Mouse (Mus musculus): ENCODE measurements at regions not wholly inside any gene's neighbourhood (a gene's known extent, or its start where the extent isn't known, plus 50 kb on each side); places are given as distances from the start of the nearest gene placed in this dataset.

DNA sequence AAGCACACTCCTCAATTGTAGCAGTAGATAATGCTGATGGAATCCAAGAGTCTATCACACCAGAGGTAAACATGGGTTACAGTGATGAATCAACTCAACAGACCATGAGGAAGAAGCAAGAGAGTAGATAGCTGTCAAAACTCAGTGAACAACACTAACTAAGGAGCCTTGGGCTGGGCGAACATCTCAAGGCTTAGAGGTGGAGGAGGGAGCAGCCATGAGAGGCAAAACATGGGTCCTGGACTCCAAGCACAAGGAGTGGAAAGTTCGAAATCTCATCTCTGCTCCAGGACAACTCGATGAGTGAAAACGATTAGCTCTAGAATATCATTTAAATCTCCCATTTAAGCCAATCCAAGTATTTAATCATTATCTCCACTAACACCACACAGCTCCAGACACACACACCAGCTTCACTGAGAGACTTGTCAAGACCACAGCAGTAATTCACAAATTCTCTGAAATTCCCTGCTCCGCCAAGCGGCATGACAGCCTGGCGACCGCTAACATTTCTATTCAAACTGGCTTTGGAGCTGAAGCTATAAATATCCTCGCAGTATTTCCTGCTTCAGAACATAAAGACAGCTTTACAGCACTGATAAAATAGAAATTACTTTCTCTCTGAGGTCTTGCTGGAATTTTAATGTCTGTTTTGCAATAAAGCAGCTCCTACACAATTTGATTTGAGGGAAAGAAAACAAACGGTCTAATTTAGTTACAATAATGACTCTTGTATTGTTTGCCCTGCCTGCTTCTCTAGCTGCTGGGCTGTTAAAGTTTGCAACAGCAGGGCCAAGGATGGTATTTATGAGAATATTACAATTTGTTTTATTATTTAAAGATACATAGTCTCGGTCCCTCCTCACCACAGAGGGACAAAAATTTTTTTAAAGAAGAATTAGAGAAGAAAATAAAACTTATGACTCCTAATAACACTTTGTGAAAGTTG, 469.3 kb upstream of the Plxna2 start:
- Histone ChIP-seq H3K9me3 (ENCODE audit: control insufficient read depth, low read length) (no peaks in the 10 kb centered on the region), H3K27ac (ENCODE audit: low read length) (peak overlapping the region; percentile 73), H3K27me3 (ENCODE audit: control insufficient read depth, insufficient read depth, low read depth, low read length) (no peaks in the 10 kb centered on the region), H3K9ac (ENCODE audit: low read length) (no peak overlapping the region), H3K4me3 (ENCODE audit: low read length) (no peak overlapping the region), H3K4me1 (replicated peaks; ENCODE audit: control insufficient read depth, insufficient read depth, low read length) (no peaks in the 10 kb centered on the region), H3K36me3 (ENCODE audit: control insufficient read depth, insufficient read depth, low read length) (no peaks in the 10 kb centered on the region), H3K4me2 (ENCODE audit: low read depth, low read length) (no peak overlapping the region)
- 45% methylated on average over 11 of the region's 11 CpGs for WGBS
- ATAC-seq (ENCODE audit: low read depth): peak; percentile 81

DNA sequence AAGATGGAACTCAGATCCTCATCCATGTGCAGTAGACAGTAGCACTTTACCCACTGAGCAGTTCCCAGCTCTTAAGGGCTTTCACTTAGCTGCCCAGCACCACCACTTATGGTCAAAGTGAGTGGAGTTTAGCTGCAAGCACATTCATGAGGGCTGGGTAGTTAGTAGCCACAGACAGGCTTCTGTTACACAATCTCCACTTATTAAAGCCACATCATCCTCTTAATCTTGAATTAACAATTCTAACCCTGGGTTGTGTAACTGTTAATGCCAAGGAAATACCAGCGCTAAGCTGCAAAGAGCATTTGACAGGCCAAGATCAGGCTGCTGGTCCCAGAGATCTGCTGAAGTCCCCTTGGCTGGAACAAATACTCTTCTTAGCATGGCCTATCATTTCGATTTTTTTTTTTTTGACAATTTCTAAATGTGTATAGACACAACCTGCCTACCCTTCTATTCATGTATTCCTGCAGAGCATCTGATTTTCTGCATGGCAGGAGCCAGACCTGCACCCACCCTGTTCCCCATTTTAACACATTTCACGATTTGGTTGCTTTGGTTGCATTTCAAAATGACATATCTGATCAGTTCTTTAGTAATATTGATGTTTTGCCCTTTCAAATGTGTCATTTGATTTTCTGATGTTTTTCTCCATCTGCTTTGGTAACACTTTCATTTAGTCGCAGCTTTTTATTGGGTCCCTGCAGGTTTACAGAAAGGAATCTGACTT, 500.2 kb upstream of the Plxna2 start:
- Histone ChIP-seq H3K9me3 (ENCODE audit: control insufficient read depth, low read length) (no peaks in the 10 kb centered on the region), H3K4me3 (ENCODE audit: low read length) (no peak overlapping the region), H3K4me2 (ENCODE audit: low read depth, low read length) (no peak overlapping the region), H3K4me1 (replicated peaks; ENCODE audit: control insufficient read depth, insufficient read depth, low read length) (no peaks in the 10 kb centered on the region), H3K27me3 (ENCODE audit: control insufficient read depth, insufficient read depth, low read depth, low read length) (no peaks in the 10 kb centered on the region), H3K36me3 (ENCODE audit: control insufficient read depth, insufficient read depth, low read length) (no peaks in the 10 kb centered on the region), H3K27ac (ENCODE audit: low read length) (no peak overlapping the region), H3K9ac (ENCODE audit: low read length) (no peak overlapping the region)
- 75% methylated on average over 4 of the region's 4 CpGs for WGBS
- no peak for ATAC-seq (ENCODE audit: low read depth)

DNA sequence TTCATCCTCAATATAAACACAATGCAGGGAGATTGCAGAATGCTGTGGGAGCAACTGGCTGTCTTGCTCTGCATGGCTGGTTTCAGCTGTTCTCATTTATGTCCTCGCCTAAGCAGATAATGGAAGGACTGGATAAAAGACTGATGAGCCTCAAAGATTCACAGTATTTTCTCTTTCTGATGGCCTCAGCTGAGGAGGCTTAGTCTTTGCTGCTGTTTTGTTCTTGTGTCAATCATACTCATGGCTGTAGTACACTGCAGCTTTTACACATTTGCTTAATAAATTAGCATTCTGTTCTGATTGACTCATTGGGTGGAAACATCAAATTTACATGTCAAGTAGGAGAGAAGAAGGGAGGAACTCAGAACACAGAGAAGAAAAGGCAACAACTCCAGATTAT, 503.6 kb upstream of the Plxna2 start:
- Histone ChIP-seq H3K36me3 (ENCODE audit: control insufficient read depth, insufficient read depth, low read length) (no peaks in the 10 kb centered on the region), H3K4me3 (ENCODE audit: low read length) (no peak overlapping the region), H3K4me1 (replicated peaks; ENCODE audit: control insufficient read depth, insufficient read depth, low read length) (no peaks in the 10 kb centered on the region), H3K27me3 (ENCODE audit: control insufficient read depth, insufficient read depth, low read depth, low read length) (no peaks in the 10 kb centered on the region), H3K9ac (ENCODE audit: low read length) (no peak overlapping the region), H3K27ac (ENCODE audit: low read length) (no peak overlapping the region), H3K9me3 (ENCODE audit: control insufficient read depth, low read length) (no peaks in the 10 kb centered on the region), H3K4me2 (ENCODE audit: low read depth, low read length) (no peak overlapping the region)
- 55% methylated on average over 1 of the region's 1 CpGs for WGBS
- no peak for ATAC-seq (ENCODE audit: low read depth)

DNA sequence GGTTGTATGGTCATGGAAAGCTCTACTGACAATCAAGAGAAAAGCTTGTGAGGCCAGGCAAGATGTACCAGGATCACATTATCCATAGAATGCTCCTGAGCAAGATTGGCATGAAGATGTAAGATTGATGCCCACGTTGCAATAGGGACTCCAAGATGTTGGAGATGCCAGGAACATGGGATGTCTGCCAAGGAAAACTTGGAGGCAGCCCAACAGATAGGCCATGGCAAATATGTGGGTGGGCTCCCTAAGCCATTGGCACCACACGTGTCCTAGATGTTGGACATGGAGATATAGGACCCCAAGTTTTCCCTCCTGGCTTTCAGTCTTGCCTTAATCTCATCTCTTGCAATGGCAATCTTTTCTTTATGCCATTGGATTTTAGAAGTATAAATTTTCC, 506.1 kb upstream of the Plxna2 start:
- Histone ChIP-seq H3K9ac (ENCODE audit: low read length) (no peak overlapping the region), H3K4me1 (replicated peaks; ENCODE audit: control insufficient read depth, insufficient read depth, low read length) (no peaks in the 10 kb centered on the region), H3K4me2 (ENCODE audit: low read depth, low read length) (no peak overlapping the region), H3K36me3 (ENCODE audit: control insufficient read depth, insufficient read depth, low read length) (no peaks in the 10 kb centered on the region), H3K4me3 (ENCODE audit: low read length) (no peak overlapping the region), H3K27ac (ENCODE audit: low read length) (no peak overlapping the region), H3K27me3 (ENCODE audit: control insufficient read depth, insufficient read depth, low read depth, low read length) (no peaks in the 10 kb centered on the region), H3K9me3 (ENCODE audit: control insufficient read depth, low read length) (no peaks in the 10 kb centered on the region)
- WGBS: 71% methylated on average over 2 of the region's 2 CpGs
- no peak for ATAC-seq (ENCODE audit: low read depth)

DNA sequence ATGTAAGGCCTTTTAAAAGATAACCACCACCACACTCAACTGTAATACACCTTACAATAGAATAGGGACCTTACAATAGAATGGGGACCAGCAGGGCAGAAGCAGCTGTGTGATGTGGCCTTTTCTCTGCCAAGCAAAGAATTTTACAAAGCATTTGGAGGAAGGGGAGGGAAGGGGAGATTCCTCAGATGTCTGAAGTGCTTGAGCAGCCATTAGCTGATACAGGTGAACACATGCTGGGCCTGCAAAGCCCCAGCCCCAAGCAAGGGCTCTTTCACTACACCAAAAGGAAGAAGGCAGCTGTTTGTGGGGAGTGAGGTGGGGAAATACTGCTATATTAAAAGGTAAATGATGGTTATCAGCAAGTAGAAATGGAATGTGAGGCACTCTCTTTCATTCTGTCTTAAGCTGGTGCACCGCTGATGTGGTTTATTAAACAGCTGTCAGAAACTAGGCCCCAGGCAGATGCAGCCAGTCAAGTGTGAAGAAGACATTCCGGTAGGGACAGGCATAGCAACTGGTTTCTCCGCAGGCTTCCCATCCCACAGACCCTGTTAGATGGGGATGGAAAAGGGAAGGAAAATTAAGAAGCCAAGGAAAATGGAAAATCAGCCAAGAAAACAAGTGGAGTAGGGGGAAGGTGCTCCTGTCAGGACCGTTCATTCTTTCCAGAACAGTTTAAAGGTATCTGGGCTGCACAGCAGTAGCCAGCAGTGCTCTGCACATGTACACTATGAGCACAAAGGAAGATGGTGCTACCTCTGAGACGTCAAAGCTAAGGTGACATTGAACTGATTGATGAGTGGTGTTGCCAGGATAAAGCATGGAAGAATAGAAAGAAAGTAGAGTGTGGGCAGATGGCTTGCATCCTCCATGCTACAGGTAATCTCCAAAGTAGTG, 508.6 kb upstream of the Plxna2 start:
- Histone ChIP-seq H3K27ac (ENCODE audit: low read length) (no peak overlapping the region), H3K9ac (ENCODE audit: low read length) (no peak overlapping the region), H3K27me3 (ENCODE audit: control insufficient read depth, insufficient read depth, low read depth, low read length) (no peaks in the 10 kb centered on the region), H3K9me3 (ENCODE audit: control insufficient read depth, low read length) (no peaks in the 10 kb centered on the region), H3K4me2 (ENCODE audit: low read depth, low read length) (no peak overlapping the region), H3K4me1 (replicated peaks; ENCODE audit: control insufficient read depth, insufficient read depth, low read length) (no peaks in the 10 kb centered on the region), H3K36me3 (ENCODE audit: control insufficient read depth, insufficient read depth, low read length) (no peaks in the 10 kb centered on the region), H3K4me3 (ENCODE audit: low read length) (no peak overlapping the region)
- ATAC-seq (ENCODE audit: low read depth): no peak
- WGBS: 49% methylated on average over 5 of the region's 5 CpGs

DNA sequence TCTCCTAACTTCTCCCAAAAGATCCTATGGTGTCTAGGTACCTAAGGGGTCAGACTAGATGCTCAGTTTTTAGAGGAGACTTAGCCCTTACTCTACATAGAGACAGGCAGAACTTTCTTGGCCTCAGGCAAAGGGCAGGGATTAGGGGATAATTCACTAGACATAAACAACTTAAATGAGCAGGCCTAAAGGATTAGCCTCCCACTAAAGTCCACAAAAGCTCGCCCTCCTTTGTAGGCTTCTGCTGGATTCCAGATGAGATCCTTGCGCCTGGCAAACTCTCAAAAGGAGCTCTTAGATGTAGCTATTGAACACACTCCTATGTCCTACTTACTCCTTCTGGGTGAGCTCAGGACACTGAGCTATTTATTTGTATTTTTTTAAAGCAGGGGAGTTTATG, 509.9 kb upstream of the Plxna2 start:
- Histone ChIP-seq H3K27ac (ENCODE audit: low read length) (no peak overlapping the region), H3K36me3 (ENCODE audit: control insufficient read depth, insufficient read depth, low read length) (no peaks in the 10 kb centered on the region), H3K27me3 (ENCODE audit: control insufficient read depth, insufficient read depth, low read depth, low read length) (no peaks in the 10 kb centered on the region), H3K9me3 (ENCODE audit: control insufficient read depth, low read length) (no peaks in the 10 kb centered on the region), H3K9ac (ENCODE audit: low read length) (no peak overlapping the region), H3K4me2 (ENCODE audit: low read depth, low read length) (no peak overlapping the region), H3K4me1 (replicated peaks; ENCODE audit: control insufficient read depth, insufficient read depth, low read length) (no peaks in the 10 kb centered on the region), H3K4me3 (ENCODE audit: low read length) (no peak overlapping the region)
- ATAC-seq (ENCODE audit: low read depth): no peak
- WGBS: 58% methylated on average over 2 of the region's 2 CpGs

DNA sequence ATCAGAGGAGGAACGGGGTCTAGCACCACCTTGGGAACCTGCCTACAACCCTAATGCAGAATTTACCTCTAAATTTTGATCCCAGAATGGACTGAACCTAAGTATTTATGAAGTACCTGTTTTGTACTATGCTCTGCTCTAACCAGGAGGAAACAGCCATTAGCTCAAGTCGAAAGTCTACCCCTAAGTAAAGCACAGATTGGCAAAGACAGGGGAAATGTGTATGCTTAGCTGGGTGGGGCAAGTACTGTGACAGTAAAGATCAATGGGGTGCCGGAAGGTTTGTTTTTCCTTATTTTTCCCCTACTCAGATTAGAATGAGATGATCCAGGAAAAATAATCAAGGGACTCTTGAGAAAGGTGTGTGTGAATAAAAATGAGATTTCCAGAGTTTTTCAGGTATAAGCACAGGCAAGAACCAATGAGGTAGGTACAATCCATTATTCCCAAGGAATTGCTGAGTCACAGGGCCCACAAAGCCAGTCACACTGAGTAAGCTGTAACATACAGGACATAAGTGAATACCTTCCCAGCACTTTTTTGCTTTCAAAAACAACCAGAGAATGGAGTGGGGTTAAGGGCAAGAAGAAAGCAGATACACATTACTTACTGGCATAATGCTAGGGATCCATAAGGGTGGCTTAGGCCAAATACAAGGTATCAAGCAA, 510.6 kb upstream of the Plxna2 start:
- 68% methylated on average over 3 of the region's 3 CpGs for WGBS
- H3K4me2 ChIP-seq (ENCODE audit: low read depth, low read length): no peak overlapping the region
- H3K4me1 ChIP-seq (replicated peaks; ENCODE audit: control insufficient read depth, insufficient read depth, low read length): no peaks in the 10 kb centered on the region
- no peak overlapping the region for H3K4me3 ChIP-seq (ENCODE audit: low read length)
- no peak overlapping the region for H3K27ac ChIP-seq (ENCODE audit: low read length)
- no peak for ATAC-seq (ENCODE audit: low read depth)
- H3K36me3 ChIP-seq (ENCODE audit: control insufficient read depth, insufficient read depth, low read length): no peaks in the 10 kb centered on the region
- H3K9ac ChIP-seq (ENCODE audit: low read length): no peak overlapping the region
- H3K9me3 ChIP-seq (ENCODE audit: control insufficient read depth, low read length): no peaks in the 10 kb centered on the region
- H3K27me3 ChIP-seq (ENCODE audit: control insufficient read depth, insufficient read depth, low read depth, low read length): no peaks in the 10 kb centered on the region

DNA sequence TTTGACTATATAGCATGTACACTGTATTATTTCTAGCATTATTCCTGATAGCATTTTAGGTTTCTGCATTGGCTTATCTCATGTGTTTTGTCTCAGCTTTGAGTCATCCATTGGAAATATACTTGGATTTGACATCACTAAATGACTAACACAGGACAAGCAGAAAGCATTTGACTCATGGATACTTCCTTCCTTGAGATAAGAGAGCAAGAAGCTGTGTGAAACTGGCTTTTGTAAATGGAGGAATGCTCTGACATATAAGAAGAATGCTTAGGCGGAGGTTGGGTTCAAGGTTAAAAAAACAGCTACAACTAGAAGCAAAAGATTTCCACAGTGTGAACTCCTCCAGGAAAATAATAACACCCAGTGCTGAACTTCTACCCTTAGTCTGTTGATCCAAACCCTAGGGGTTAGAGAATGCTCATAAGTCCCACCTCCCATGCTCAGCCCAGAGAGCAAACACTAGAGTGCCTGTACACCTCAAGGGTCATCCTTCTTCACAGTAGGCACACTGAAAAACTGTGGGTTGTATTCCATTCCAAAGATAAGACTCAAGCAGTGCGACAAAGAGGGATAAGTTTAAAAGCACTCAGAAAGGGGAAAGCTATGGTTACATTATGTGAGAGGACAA, 528.0 kb upstream of the Plxna2 start:
- no peaks in the 10 kb centered on the region for H3K9me3 ChIP-seq (ENCODE audit: control insufficient read depth, low read length)
- ATAC-seq (ENCODE audit: low read depth): peak; percentile 80
- H3K4me3 ChIP-seq (ENCODE audit: low read length): no peak overlapping the region
- H3K36me3 ChIP-seq (ENCODE audit: control insufficient read depth, insufficient read depth, low read length): no peaks in the 10 kb centered on the region
- H3K4me1 ChIP-seq (replicated peaks; ENCODE audit: control insufficient read depth, insufficient read depth, low read length): 0 out of 2 replicates have a peak, but pooled peaks cover 3% of the 10 kb centered on the region
- peak overlapping the region; percentile 2; the same call in 1 of the 2 replicates for H3K27ac ChIP-seq (ENCODE audit: low read length)
- H3K4me2 ChIP-seq (ENCODE audit: low read depth, low read length): no peak overlapping the region
- WGBS: 39% methylated on average over 2 of the region's 2 CpGs
- no peak overlapping the region for H3K9ac ChIP-seq (ENCODE audit: low read length)
- no peaks in the 10 kb centered on the region for H3K27me3 ChIP-seq (ENCODE audit: control insufficient read depth, insufficient read depth, low read depth, low read length)
